Mouse (Mus musculus) cerebellum, adult 2 months (tissue): ENCODE measurements around the gene Dusp16.

ENCODE experiments used
- CTCF ChIP-seq: fragments of 200-500 bp; IDR thresholded peaks from 2 replicates; pipeline ENCODE4 v1.5.1; 2011; ENCODE audit warnings: low read depth, mild to moderate bottlenecking, control low read depth, low read length, moderate library complexity, borderline replicate concordance; ENCODE audit not compliant: insufficient read depth
- POLR2A ChIP-seq: fragments of 200-500 bp; IDR thresholded peaks from 2 replicates; pipeline ENCODE4 v1.6.1; 2011; ENCODE audit warnings: low read length, control low read depth, borderline replicate concordance; ENCODE audit not compliant: insufficient read depth

DNA sequence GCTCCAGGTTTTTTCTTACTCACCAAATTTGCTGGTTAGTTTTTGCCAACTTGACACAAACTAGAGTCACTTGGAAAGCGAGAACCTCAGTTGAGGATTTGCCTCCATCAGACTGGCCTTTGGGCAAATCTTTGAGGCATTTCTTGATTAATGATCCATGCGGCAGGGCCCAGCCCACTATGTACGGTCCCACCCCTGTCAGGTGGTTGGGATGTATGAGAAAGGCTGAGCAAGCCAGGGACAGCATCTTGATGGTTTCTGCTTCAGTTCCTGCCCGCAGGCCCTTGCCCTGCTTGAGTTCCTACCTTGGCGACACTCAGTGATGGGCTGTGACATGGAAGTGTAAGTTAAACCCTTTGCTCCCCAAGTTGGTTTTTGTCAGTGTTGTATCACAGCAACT lies 94.2 kb downstream of the Dusp16 start:
- no peak for TF ChIP-seq CTCF
- TF ChIP-seq POLR2A: no peak
